Mouse (Mus musculus) mature B cell (primary cell): ENCODE results near the gene Gm3269.
"Not testable (repeated sequence)": the region's sequence is repeated elsewhere in the genome, so short reads cannot be mapped to it uniquely, and the experiment has no call there.

ENCODE experiments used
- in situ Hi-C: fragments of 300-500 bp; cut with MboI; formaldehyde crosslinking; loops from 2 replicates; pipeline ENCODE4 v1.14.3; 2019

Gene Gm3269

GRCm38 (mm10) chr14:4837806-4838205 lies at the start of gene Gm3269:
Gene Gm3269, plus strand, starts transcription at chr14:4838106.
- in situ Hi-C loops: not testable (repeated sequence)

GRCm38 (mm10) chr14:4806421-4806820 lies 31.5 kb upstream of the Gm3269 start:
- in situ Hi-C loops: not testable (repeated sequence)

GRCm38 (mm10) chr14:4821950-4822349 lies 16.0 kb upstream of the Gm3269 start:
- in situ Hi-C loops: not testable (repeated sequence)

- in situ Hi-C loops: not testable (repeated sequence)
Observed at GRCm38 (mm10) chr14:4855299-4855980, 17.5 kb downstream of the Gm3269 start, which contains the start of gene Gm3264. Gene Gm3264, plus strand, starts transcription at chr14:4855576.

GRCm38 (mm10) chr14:4892116-4892515 lies 54.2 kb downstream of the Gm3269 start, which contains the start of gene Gm3278:
Gene Gm3278, plus strand, starts transcription at chr14:4892416.
- in situ Hi-C loops: not testable (repeated sequence)
